Mouse (Mus musculus) heart, postnatal 0 days (tissue): ENCODE results near the gene Lama5.

Experiments used
- CTCF ChIP-seq: IDR thresholded peaks from 2 replicates; pipeline ENCODE4 v1.5.1; 2016; ENCODE audit warnings: antibody characterized with exemption, control low read depth, low read depth
- EP300 ChIP-seq: IDR thresholded peaks from 2 replicates; pipeline ENCODE4 v1.6.1; 2016; ENCODE audit warnings: antibody characterized with exemption, low read depth

- TF ChIP-seq EP300: no peak
- TF ChIP-seq CTCF: no peak
These were observed 7.6 kb upstream of the Lama5 start for GRCm38 (mm10) chr2:180233101-180233904.
